Mouse (Mus musculus) intestine, embryonic 16.5 days (tissue): ENCODE data around the gene C1qtnf2. TPM values are rescaled to one million over a fixed set of nuclear protein-coding genes. Genes with fewer than 3 reads are reported as not detected.

Experiments
- ATAC-seq: fragments of 200-750 bp; cut with Nextera tagmentation; 2 replicates; pipeline ENCODE4 v1.8.0; 2017; ENCODE audit warnings: moderate TSS enrichment, moderate library complexity
- H3K27ac ChIP-seq: fragments of 300-500 bp; sonication (generic); 2 replicates; pipeline ENCODE4 v1.5.1; 2014; ENCODE audit warnings: mild to moderate bottlenecking, low read length
- H3K27me3 ChIP-seq: fragments of 300-500 bp; sonication (generic); replicated peaks from 2 replicates; pipeline ENCODE4 v1.6.1; 2014; ENCODE audit warnings: low read length, control low read depth, mixed read lengths; ENCODE audit not compliant: control insufficient read depth, insufficient read depth
- H3K36me3 ChIP-seq: fragments of 300-500 bp; sonication (generic); 2 replicates; pipeline ENCODE4 v1.6.1; 2014; ENCODE audit warnings: low read length, control low read depth; ENCODE audit not compliant: control insufficient read depth, insufficient read depth
- H3K4me1 ChIP-seq: fragments of 300-500 bp; sonication (generic); 2 replicates; pipeline ENCODE4 v1.6.1; 2014; ENCODE audit warnings: low read length, control low read depth, mixed read lengths; ENCODE audit not compliant: control insufficient read depth, insufficient read depth
- H3K4me2 ChIP-seq: fragments of 300-500 bp; sonication (generic); 2 replicates; pipeline ENCODE4 v1.6.1; 2014; ENCODE audit warnings: low read depth, low read length, control low read depth
- H3K4me3 ChIP-seq: fragments of 300-500 bp; sonication (generic); 2 replicates; pipeline ENCODE4 v1.5.1; 2014; ENCODE audit warnings: mild to moderate bottlenecking, low read length
- H3K9ac ChIP-seq: fragments of 300-500 bp; sonication (generic); 2 replicates; pipeline ENCODE4 v1.6.1; 2014; ENCODE audit warnings: low read depth, low read length
- H3K9me3 ChIP-seq: fragments of 300-500 bp; sonication (generic); 2 replicates; pipeline ENCODE4 v1.6.1; 2016; ENCODE audit warnings: low read length, control low read depth; ENCODE audit not compliant: control insufficient read depth
- WGBS: fragments of 180-500 bp; shearing (Covaris S2); extraction: QIAGEN DNeasy Blood & Tissue Kit; methylation state at CpG from one replicate; pipeline ENCODE4 v1.1.7; 2014; 5-methylcytosine and 5-hydroxymethylcytosine counted together
- polyA plus RNA-seq: library from polyadenylated mRNA; unstranded; fragments of >200 nt; fragmentation: Nextera tagmentation; extraction: Ambion mirVana; gene quantifications from 2 replicates; pipeline ENCODE4 v1.2.1, GENCODE M21; 2015

Gene C1qtnf2
- polyA plus RNA-seq, result 7.0 and 7.2 TPM in 2 replicates

DNA sequence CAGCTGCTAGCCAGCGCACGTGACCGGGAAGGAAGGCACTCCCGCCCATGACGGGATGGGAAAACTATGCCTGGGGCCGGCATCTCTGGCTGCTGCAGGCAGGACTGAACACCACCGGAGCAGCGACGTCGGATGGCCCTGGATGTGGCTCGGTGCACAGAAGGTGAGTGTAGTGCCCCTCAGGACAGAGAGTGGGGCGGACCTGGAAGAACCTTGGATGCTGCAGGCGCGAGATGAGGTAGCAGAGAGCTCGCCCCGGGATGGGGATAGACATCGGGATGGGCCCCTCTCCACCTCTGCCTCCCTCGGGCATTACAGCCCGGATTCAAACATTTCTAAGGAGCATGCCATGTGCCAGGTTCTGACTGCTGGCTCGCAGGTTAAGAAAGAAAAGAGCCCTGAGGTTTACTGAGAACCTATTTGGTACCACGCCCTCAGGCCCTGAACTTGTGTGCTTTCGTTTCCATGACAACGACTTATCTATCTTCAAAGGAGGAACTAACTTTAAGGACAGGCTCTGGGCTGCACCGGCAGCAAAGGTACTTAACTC, at the start of gene C1qtnf2:
Gene C1qtnf2, plus strand, starts transcription at position 52 of the 550 bp plus-strand sequence.
- peaks cover 18% of the 10 kb centered on the region for H3K4me1 ChIP-seq
- 4% methylated on average over 24 of the region's 24 CpGs for WGBS
- H3K27ac ChIP-seq, result no peak within 1 kb of the TSS
- peak within 1 kb of the TSS; percentile 51 for H3K9ac ChIP-seq
- H3K36me3 ChIP-seq, result no peaks in the 10 kb centered on the region
- H3K4me2 ChIP-seq, result peak within 1 kb of the TSS; percentile 83
- H3K9me3 ChIP-seq, result no peaks in the 10 kb centered on the region
- peak within 1 kb of the TSS; percentile 40 for H3K4me3 ChIP-seq
- peak; percentile 67 for ATAC-seq
- no peaks in the 10 kb centered on the region for H3K27me3 ChIP-seq

DNA sequence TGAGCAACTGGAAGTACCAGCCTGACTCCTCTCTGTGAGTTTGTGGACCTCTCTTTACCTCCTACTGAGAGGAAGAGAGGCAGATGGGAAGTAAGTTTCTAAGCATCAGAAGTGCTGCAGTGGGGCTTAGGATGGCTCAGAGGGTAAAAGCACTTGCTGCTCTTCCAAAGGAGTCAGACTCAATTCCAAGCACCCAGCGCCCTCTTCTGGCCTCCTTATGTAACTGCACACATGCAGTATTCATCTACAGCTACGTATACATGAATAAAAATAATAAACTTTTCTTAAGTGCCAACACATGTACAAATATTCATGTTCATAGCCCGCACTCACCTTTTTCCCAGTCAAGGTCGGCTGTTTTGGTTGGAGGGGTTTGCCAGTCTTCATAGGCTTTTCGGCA, 49.7 kb upstream of the C1qtnf2 start:
- Histone ChIP-seq H3K9ac (no peak overlapping the region), H3K27me3 (no peaks in the 10 kb centered on the region), H3K27ac (no peak overlapping the region), H3K4me1 (peaks cover 9% of the 10 kb centered on the region; the same call in 1 of the 2 replicates), H3K36me3 (no peaks in the 10 kb centered on the region; the same call in 1 of the 2 replicates), H3K9me3 (no peaks in the 10 kb centered on the region), H3K4me2 (no peak overlapping the region), H3K4me3 (no peak overlapping the region)
- 77% methylated on average over 5 of the region's 5 CpGs for WGBS
- ATAC-seq, result no peak

DNA sequence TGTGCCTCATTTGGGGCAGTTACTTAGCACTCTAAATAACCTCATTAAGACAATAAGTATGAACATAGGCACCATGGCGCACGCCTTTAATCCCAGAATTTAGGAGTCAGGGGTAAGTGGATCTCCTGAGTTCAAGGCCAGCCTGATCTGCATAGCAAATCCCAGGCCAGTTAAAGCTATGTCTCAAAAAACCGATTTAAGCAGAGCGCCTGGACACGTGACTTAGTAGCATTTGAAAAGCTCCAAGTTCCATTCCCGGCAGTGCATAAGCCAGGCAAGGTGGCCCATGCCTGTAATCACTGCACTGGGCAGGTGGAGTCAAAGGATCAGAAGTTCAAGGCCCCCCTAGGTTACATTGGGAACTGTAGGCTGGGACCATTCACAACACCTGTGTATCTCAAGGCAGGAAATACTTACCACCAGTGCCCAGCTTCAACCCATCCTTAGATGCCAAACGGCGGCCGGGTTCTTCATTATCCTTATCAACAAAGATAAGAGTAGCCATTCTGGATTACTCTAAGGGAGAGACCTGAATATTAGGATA, 48.8 kb upstream of the C1qtnf2 start:
- no peaks in the 10 kb centered on the region for H3K9me3 ChIP-seq
- peak; percentile 23 for ATAC-seq
- peaks cover 9% of the 10 kb centered on the region; the same call in 1 of the 2 replicates for H3K4me1 ChIP-seq

DNA sequence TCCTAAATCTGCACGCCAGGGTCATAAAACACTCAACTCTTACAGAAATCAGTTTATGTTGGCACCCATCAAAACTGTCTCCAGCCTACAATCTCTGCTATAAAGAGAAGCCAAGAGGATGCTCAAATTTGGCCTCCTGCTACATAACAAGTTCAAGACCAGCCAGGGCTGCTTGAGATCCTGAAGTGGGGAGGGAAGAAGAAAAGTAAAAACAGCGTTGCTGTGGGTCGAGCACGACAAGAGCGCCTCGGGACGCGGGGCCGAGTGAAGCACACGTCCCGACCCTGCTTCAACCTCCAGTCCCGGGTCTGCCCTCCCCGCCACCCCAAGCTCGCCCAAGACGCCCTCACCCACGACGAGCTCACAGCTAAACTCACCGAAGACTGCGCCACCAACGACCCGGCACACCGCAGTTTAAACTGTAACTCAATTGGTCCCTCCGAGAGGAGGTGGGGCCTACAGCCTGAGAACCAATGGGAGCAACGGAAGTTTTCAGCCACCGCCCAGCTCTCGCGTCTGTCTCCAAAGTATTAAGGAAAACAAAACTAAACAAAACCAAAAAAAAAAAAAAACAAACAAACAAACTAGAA, 48.2 kb upstream of the C1qtnf2 start, which contains the start of gene Pttg1:
Gene Pttg1, minus strand, starts transcription at position 428 of the 590 bp plus-strand sequence.
- H3K27ac ChIP-seq, result peak within 1 kb of the TSS; percentile 53; the same call in 1 of the 2 replicates
- peaks cover 9% of the 10 kb centered on the region; the same call in 1 of the 2 replicates for H3K4me1 ChIP-seq
- WGBS, result 2% methylated on average over 27 of the region's 27 CpGs
- H3K9me3 ChIP-seq, result no peaks in the 10 kb centered on the region
- H3K27me3 ChIP-seq, result no peaks in the 10 kb centered on the region
- peak within 1 kb of the TSS; percentile 54 for H3K4me2 ChIP-seq
- H3K4me3 ChIP-seq, result peak within 1 kb of the TSS; percentile 64
- no peaks in the 10 kb centered on the region; the same call in 1 of the 2 replicates for H3K36me3 ChIP-seq
- ATAC-seq, result peak; percentile 98
- peak within 1 kb of the TSS; percentile 79 for H3K9ac ChIP-seq

More for the DNA sequence above, 48.8 kb upstream of the C1qtnf2 start:
- Histone ChIP-seq H3K9ac (no peak overlapping the region; the same call in 1 of the 2 replicates), H3K36me3 (no peaks in the 10 kb centered on the region; the same call in 1 of the 2 replicates), H3K4me2 (peak overlapping the region; percentile 54), H3K4me3 (peak overlapping the region; percentile 64; the same call in 1 of the 2 replicates), H3K27ac (no peak overlapping the region), H3K27me3 (no peaks in the 10 kb centered on the region)
- 82% methylated on average over 9 of the region's 9 CpGs for WGBS

DNA sequence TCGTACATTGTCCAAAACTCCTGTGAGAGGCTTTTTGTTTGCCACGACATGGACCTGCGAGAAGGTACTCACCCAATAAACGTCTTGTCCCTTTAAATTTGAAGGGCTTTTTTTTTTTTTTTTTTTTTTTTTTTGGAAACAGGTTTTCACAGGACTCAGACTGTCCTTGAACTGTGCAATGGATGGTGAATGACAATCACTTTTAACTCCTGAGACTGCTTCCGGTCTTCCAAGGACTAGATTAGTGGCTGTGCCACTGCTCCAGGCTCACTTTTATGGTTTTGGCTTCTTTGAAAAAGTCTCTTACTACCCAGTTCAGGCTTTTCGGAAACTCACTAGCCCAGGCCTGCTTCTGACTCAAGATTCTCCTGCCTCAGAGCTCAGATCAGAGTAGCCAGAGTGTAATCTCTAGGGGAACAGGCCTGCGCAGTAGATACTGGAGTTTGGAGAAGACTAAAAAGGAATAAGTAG, 47.6 kb upstream of the C1qtnf2 start:
- peak overlapping the region; percentile 64 for H3K4me3 ChIP-seq
- 0 out of 2 replicates have a peak overlapping the region, but pooled peaks have one; percentile 19 for H3K4me2 ChIP-seq
- ATAC-seq, result peak; percentile 80
- no peaks in the 10 kb centered on the region for H3K27me3 ChIP-seq
- WGBS, result 13% methylated on average over 7 of the region's 7 CpGs
- H3K9me3 ChIP-seq, result no peaks in the 10 kb centered on the region
- peak overlapping the region; percentile 53; the same call in 1 of the 2 replicates for H3K27ac ChIP-seq
- H3K4me1 ChIP-seq, result peaks cover 9% of the 10 kb centered on the region; the same call in 1 of the 2 replicates
- H3K36me3 ChIP-seq, result no peaks in the 10 kb centered on the region; the same call in 1 of the 2 replicates
- H3K9ac ChIP-seq, result peak overlapping the region; percentile 10; the same call in 1 of the 2 replicates

DNA sequence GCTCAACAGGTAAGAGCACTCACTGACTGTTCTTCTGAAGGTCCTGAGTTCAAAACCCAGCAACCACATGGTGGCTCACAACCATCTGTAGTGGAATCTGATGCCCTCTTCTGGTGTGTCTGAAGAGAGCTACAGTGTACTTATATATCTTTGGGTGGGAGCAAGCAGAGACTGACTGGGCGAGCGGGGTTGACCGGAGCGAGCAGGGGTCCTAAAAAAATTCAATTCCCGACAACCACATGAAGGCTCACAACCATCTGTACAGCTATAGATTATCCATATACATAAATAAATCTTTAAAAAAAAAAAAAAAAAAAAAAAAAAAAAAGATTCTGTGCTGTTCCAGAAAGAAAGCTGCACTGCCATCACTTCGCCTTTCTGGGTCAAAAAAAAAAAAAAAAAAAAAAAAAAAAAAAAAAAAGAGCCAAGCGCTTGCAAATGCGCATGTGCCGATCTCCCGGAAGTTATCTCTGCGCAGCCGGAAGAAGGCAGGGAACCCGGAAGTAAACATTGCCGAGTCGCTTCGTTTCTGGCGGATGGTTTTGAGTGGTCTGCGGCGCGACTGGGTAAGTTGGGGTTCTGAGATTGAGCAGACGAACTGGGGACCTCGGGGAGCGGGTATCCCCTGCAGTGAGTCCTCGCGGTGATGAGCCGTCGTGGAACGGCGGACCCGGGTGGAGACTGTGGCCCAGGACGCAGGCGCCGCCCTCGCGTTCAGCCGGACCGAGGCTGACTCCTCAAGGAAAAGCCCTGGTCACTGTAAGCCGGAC, 40.6 kb upstream of the C1qtnf2 start, which contains the start of gene Slu7:
Gene Slu7, plus strand, starts transcription at position 491 of the 770 bp plus-strand sequence.
- peak within 1 kb of the TSS; percentile 57; the same call in 1 of the 2 replicates for H3K27ac ChIP-seq
- H3K4me3 ChIP-seq, result peak within 1 kb of the TSS; percentile 92
- no peaks in the 10 kb centered on the region for H3K27me3 ChIP-seq
- ATAC-seq, result peak; percentile 90
- peak within 1 kb of the TSS; percentile 82 for H3K9ac ChIP-seq
- H3K4me2 ChIP-seq, result peak within 1 kb of the TSS; percentile 77
- peaks cover 4% of the 10 kb centered on the region; the same call in 1 of the 2 replicates for H3K4me1 ChIP-seq
- no peaks in the 10 kb centered on the region for H3K36me3 ChIP-seq
- no peaks in the 10 kb centered on the region for H3K9me3 ChIP-seq
- 9% methylated on average over 38 of the region's 38 CpGs for WGBS

DNA sequence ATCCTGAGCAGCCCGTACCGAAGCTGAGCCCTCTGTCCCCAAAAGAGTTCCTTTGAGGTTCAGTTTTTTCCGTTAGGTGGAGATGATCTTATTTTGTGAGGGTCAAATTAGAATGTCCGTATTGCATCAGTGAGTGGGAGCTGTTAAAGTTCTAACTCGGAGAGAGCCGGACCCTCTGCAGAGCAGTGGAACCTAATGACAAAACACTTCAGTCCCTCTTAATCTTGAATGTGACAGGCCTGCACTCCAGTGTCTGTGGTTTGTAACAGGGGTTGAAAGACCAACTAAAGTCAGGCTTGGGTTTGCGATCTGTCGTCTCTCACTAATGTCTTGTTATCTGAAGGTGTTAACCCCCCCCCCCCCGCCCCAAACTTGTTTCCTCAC, 40.1 kb upstream of the C1qtnf2 start:
- ATAC-seq, result peak; percentile 53; the same call in 1 of the 2 replicates
- WGBS, result 3% methylated on average over 9 of the region's 9 CpGs
- Histone ChIP-seq H3K9me3 (no peaks in the 10 kb centered on the region), H3K4me2 (peak overlapping the region; percentile 77), H3K4me1 (peaks cover 4% of the 10 kb centered on the region; the same call in 1 of the 2 replicates), H3K27ac (peak overlapping the region; percentile 57; the same call in 1 of the 2 replicates), H3K9ac (peak overlapping the region; percentile 82), H3K27me3 (no peaks in the 10 kb centered on the region), H3K36me3 (no peaks in the 10 kb centered on the region), H3K4me3 (peak overlapping the region; percentile 92)

DNA sequence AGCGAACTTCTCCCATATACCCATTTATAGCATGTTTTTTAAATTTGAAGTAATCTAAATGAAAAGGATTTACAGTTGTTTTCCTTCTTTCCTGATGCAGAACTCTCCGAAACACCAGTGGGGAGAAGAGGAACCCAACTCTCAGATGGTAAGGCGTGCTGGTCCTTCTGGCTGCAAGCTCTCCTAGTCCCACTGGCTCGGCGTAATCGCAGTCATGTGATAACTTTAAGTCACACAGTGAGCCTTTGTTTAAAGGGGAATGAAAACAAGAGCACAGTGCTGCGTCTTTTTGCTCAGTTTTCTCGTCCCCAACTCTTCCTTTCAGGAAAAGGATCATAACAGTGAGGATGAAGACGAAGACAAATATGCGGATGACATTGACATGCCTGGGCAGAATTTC, 33.0 kb upstream of the C1qtnf2 start:
- H3K4me3 ChIP-seq, result no peak overlapping the region
- H3K36me3 ChIP-seq, result peaks cover 20% of the 10 kb centered on the region
- H3K9me3 ChIP-seq, result no peaks in the 10 kb centered on the region
- no peak overlapping the region for H3K27ac ChIP-seq
- no peaks in the 10 kb centered on the region for H3K27me3 ChIP-seq
- ATAC-seq, result no peak
- H3K9ac ChIP-seq, result no peak overlapping the region
- WGBS, result 92% methylated on average over 10 of the region's 10 CpGs
- H3K4me2 ChIP-seq, result no peak overlapping the region
- no peaks in the 10 kb centered on the region for H3K4me1 ChIP-seq
